Mouse (Mus musculus): Measurements from ENCODE around the gene Ccdc181. TPM values are rescaled to one million over a fixed set of nuclear protein-coding genes. Genes with fewer than 3 reads are reported as not detected.

Gene Ccdc181
- polyA plus RNA-seq, 1 experiment from 2014 or later = 9.5 TPM

DNA sequence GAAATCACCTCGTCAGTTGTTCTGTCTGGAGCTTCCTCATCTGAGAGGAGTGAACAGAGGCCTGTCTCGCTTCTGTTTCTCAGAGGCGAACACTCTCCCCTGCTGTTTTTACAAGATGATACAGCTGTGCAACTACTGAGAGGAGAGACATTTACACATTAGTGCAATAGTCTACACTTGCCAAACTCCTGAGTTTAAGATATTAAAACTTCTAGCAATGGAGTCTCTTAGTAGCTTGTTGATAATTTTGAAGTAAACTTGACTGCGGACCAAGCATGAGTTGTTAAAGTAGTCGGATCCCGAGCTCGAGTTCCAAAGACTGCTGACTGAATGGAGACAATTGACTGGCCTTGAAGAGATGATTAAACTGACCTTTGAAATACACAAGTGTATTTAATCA is 52.4 kb downstream of the Ccdc181 start:
- Histone ChIP-seq H3K4me1 (replicated peaks; ENCODE audit: control insufficient read depth, insufficient read depth, low read length) (peaks cover 14% of the 10 kb centered on the region; the same call in 1 of the 2 replicates), H3K27me3 (replicated peaks; ENCODE audit: control insufficient read depth, insufficient read depth, low read length) (no peaks in the 10 kb centered on the region), H3K9ac (ENCODE audit: low read length) (no peak overlapping the region), H3K27ac (ENCODE audit: low read depth) (no peak overlapping the region), H3K4me2 (ENCODE audit: low read length) (no peak overlapping the region), H3K36me3 (ENCODE audit: control insufficient read depth, insufficient read depth, low read length) (0 out of 2 replicates have a peak, but pooled peaks cover 6% of the 10 kb centered on the region), H3K4me3 (ENCODE audit: low read depth, low read length) (no peak overlapping the region), H3K9me3 (ENCODE audit: control insufficient read depth, low read length) (no peaks in the 10 kb centered on the region)
- DNase-seq (ENCODE audit: low spot score) = no peak
- 61% methylated on average over 7 of the region's 7 CpGs for WGBS
- ATAC-seq (replicated peaks; ENCODE audit: low FRiP score, low TSS enrichment, low read depth) = no peak

- WGBS = 87% methylated on average over 11 of the region's 11 CpGs
- Histone ChIP-seq H3K27me3 (replicated peaks; ENCODE audit: control insufficient read depth, insufficient read depth, low read length) (no peaks in the 10 kb centered on the region), H3K4me1 (replicated peaks; ENCODE audit: control insufficient read depth, insufficient read depth, low read length) (0 out of 2 replicates have a peak, but pooled peaks cover 4% of the 10 kb centered on the region), H3K9ac (ENCODE audit: low read length) (no peak overlapping the region), H3K36me3 (ENCODE audit: control insufficient read depth, insufficient read depth, low read length) (peaks cover 16% of the 10 kb centered on the region), H3K4me2 (ENCODE audit: low read length) (no peak overlapping the region), H3K4me3 (ENCODE audit: low read depth, low read length) (no peak overlapping the region), H3K9me3 (ENCODE audit: control insufficient read depth, low read length) (no peaks in the 10 kb centered on the region), H3K27ac (ENCODE audit: low read depth) (no peak overlapping the region)
- no peak for ATAC-seq (replicated peaks; ENCODE audit: low FRiP score, low TSS enrichment, low read depth)
- DNase-seq (ENCODE audit: low spot score) = no peak
These were observed 57.2 kb downstream of the Ccdc181 start for GRCm38 (mm10) chr1:164332559-164332958.

- Histone ChIP-seq H3K4me2 (ENCODE audit: low read length) (no peak overlapping the region), H3K9me3 (ENCODE audit: control insufficient read depth, low read length) (no peaks in the 10 kb centered on the region), H3K9ac (ENCODE audit: low read length) (no peak overlapping the region), H3K27me3 (replicated peaks; ENCODE audit: control insufficient read depth, insufficient read depth, low read length) (no peaks in the 10 kb centered on the region), H3K4me3 (ENCODE audit: low read depth, low read length) (no peak overlapping the region), H3K4me1 (replicated peaks; ENCODE audit: control insufficient read depth, insufficient read depth, low read length) (no peaks in the 10 kb centered on the region), H3K27ac (ENCODE audit: low read depth) (no peak overlapping the region), H3K36me3 (ENCODE audit: control insufficient read depth, insufficient read depth, low read length) (peaks cover 16% of the 10 kb centered on the region)
- WGBS = 85% methylated on average over 3 of the region's 3 CpGs
- DNase-seq (ENCODE audit: low spot score) (no peak), ATAC-seq (replicated peaks; ENCODE audit: low FRiP score, low TSS enrichment, low read depth) (no peak)
These were observed 60.0 kb downstream of the Ccdc181 start for GRCm38 (mm10) chr1:164335435-164335834.

- Histone ChIP-seq H3K9ac (ENCODE audit: low read length) (no peak overlapping the region), H3K4me3 (ENCODE audit: low read depth, low read length) (no peak overlapping the region), H3K27me3 (replicated peaks; ENCODE audit: control insufficient read depth, insufficient read depth, low read length) (no peaks in the 10 kb centered on the region), H3K4me2 (ENCODE audit: low read length) (no peak overlapping the region), H3K9me3 (ENCODE audit: control insufficient read depth, low read length) (no peaks in the 10 kb centered on the region), H3K36me3 (ENCODE audit: control insufficient read depth, insufficient read depth, low read length) (peaks cover 12% of the 10 kb centered on the region), H3K4me1 (replicated peaks; ENCODE audit: control insufficient read depth, insufficient read depth, low read length) (no peaks in the 10 kb centered on the region), H3K27ac (ENCODE audit: low read depth) (no peak overlapping the region)
- no peak for DNase-seq (ENCODE audit: low spot score)
- ATAC-seq (replicated peaks; ENCODE audit: low FRiP score, low TSS enrichment, low read depth) = no peak
- WGBS = 88% methylated on average over 4 of the region's 4 CpGs
These were observed 60.5 kb downstream of the Ccdc181 start for GRCm38 (mm10) chr1:164335846-164336245.

Other genes with a start within 250 kb of the Ccdc181 start
- gene Sele, start 227.4 kb upstream of the Ccdc181 start, polyA plus RNA-seq (2014; fragmentation: Nextera tagmentation; extraction: Ambion mirVana) = not detected in 2 replicates
- gene Sell, start 213.6 kb upstream of the Ccdc181 start, polyA plus RNA-seq (2014; fragmentation: Nextera tagmentation; extraction: Ambion mirVana) = 0.19 and 0.26 TPM in 2 replicates
- 0.22 TPM in 1 of 2 replicates, not detected in the other for gene Selp, start 160.3 kb upstream of the Ccdc181 start, polyA plus RNA-seq (2014; fragmentation: Nextera tagmentation; extraction: Ambion mirVana)
- gene F5, start 123.7 kb upstream of the Ccdc181 start, polyA plus RNA-seq (2014; fragmentation: Nextera tagmentation; extraction: Ambion mirVana) = 0.58 and 0.60 TPM in 2 replicates
- 14.2 and 16.5 TPM in 2 replicates for gene Slc19a2, start 26.5 kb upstream of the Ccdc181 start, polyA plus RNA-seq (2014; fragmentation: Nextera tagmentation; extraction: Ambion mirVana)
- gene Nme7, start 28.5 kb downstream of the Ccdc181 start, polyA plus RNA-seq (2014; fragmentation: Nextera tagmentation; extraction: Ambion mirVana) = 34.5 and 37.2 TPM in 2 replicates
- gene Blzf1, start 31.9 kb downstream of the Ccdc181 start, polyA plus RNA-seq (2014; fragmentation: Nextera tagmentation; extraction: Ambion mirVana) = 22.9 and 23.5 TPM in 2 replicates
- gene Atp1b1, start 182.8 kb downstream of the Ccdc181 start, polyA plus RNA-seq (2014; fragmentation: Nextera tagmentation; extraction: Ambion mirVana) = 89.7 and 101 TPM in 2 replicates